Mouse (Mus musculus) retina, embryonic 14.5 days (tissue): ENCODE measurements around the gene Pitx3.
"Not testable (repeated sequence)": the region's sequence is repeated elsewhere in the genome, so short reads cannot be mapped to it uniquely, and the experiment has no call there.

ENCODE experiments used
- DNase-seq: peaks from one replicate; pipeline ENCODE4 v3.0.0-alpha.2; 2015; ENCODE audit warnings: low spot score

Gene Pitx3

GRCm38 (mm10) chr19:46147511-46148371, at the start of gene Pitx3:
Pitx3 (minus strand) TSS chr19:46148326.
- peak; percentile 35 for DNase-seq

- no peak for DNase-seq
Measured at GRCm38 (mm10) chr19:46187203-46187602, 39.1 kb upstream of the Pitx3 start.

- no peak for DNase-seq
Measured at GRCm38 (mm10) chr19:46186611-46187010, 38.5 kb upstream of the Pitx3 start.

- DNase-seq, result no peak
Measured at GRCm38 (mm10) chr19:46182241-46182640, 34.1 kb upstream of the Pitx3 start.

GRCm38 (mm10) chr19:46180274-46180673, 32.1 kb upstream of the Pitx3 start:
- DNase-seq, result no peak

- DNase-seq, result no peak
Measured at GRCm38 (mm10) chr19:46177046-46177445, 28.9 kb upstream of the Pitx3 start.

GRCm38 (mm10) chr19:46175173-46175572, 27.0 kb upstream of the Pitx3 start:
- DNase-seq, result no peak

GRCm38 (mm10) chr19:46172541-46172940, 24.4 kb upstream of the Pitx3 start:
- no peak for DNase-seq

GRCm38 (mm10) chr19:46169913-46170312, 21.8 kb upstream of the Pitx3 start:
- no peak for DNase-seq

GRCm38 (mm10) chr19:46169396-46169795, 21.3 kb upstream of the Pitx3 start:
- DNase-seq, result no peak

- DNase-seq, result not testable (repeated sequence)
Measured at GRCm38 (mm10) chr19:46167169-46167568, 19.0 kb upstream of the Pitx3 start.

GRCm38 (mm10) chr19:46165950-46166349, 17.8 kb upstream of the Pitx3 start:
- no peak for DNase-seq

- peak; percentile 99 for DNase-seq
Measured at GRCm38 (mm10) chr19:46152127-46152803, 4.1 kb upstream of the Pitx3 start, which contains the start of gene Gbf1. Gbf1 (plus strand) TSS chr19:46152509.

- no peak for DNase-seq
Measured at GRCm38 (mm10) chr19:46149091-46149490, 965 bp upstream of the Pitx3 start.

GRCm38 (mm10) chr19:46148372-46148760, 240 bp upstream of the Pitx3 start:
- DNase-seq, result peak; percentile 85

GRCm38 (mm10) chr19:46141091-46141490, 7.0 kb downstream of the Pitx3 start:
- DNase-seq, result peak; percentile 74

GRCm38 (mm10) chr19:46140324-46140723, 7.8 kb downstream of the Pitx3 start:
- DNase-seq, result no peak

- DNase-seq, result peak; percentile 82
Measured at GRCm38 (mm10) chr19:46136639-46137580, 11.2 kb downstream of the Pitx3 start.

- DNase-seq, result peak; percentile 66
Measured at GRCm38 (mm10) chr19:46135789-46136638, 12.1 kb downstream of the Pitx3 start.

GRCm38 (mm10) chr19:46135297-46135696, 12.8 kb downstream of the Pitx3 start:
- DNase-seq, result peak; percentile 97

GRCm38 (mm10) chr19:46132577-46132976, 15.5 kb downstream of the Pitx3 start:
- no peak for DNase-seq
